Mouse (Mus musculus): ENCODE measurements around the gene Zdhhc19. TPM values are rescaled to one million over a fixed set of nuclear protein-coding genes. Genes with fewer than 3 reads are reported as not detected.

Gene Zdhhc19
- polyA plus RNA-seq, 1 experiment: not detected

DNA sequence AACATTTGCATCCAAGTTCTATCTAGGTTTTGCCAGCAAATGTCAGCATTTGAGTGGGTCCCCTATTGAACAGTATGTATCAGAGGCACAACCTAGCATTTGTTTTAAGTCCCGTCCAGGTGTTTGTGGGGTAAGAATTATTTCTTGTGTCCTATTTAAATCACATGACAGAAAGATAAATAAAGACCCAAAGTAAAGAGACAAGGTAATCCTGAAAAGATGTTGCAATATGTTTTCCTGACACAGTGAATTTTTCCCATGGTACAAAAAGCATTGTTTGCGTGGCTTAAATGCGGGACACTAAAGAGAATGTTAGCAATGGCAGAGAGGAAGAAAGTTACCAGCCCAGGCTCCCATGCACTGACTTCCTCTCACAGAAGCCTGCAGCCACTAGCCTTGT lies 74.0 kb downstream of the Zdhhc19 start:
- no peak for TF ChIP-seq MAX (IDR thresholded peaks at IDR 0.05)
- H3K4me3 ChIP-seq (ENCODE audit: insufficient read depth, poor library complexity, severe bottlenecking): no peak overlapping the region
- no peaks in the 10 kb centered on the region for H3K36me3 ChIP-seq (ENCODE audit: control insufficient read depth, insufficient read depth)
- no peak overlapping the region for H3ac ChIP-seq (ENCODE audit: control insufficient read depth, insufficient read length, low read depth)
- no peaks in the 10 kb centered on the region for H3K79me2 ChIP-seq (ENCODE audit: control insufficient read depth, insufficient read depth)
- H3K79me3 ChIP-seq (ENCODE audit: low read depth): no peaks in the 10 kb centered on the region
- H3K27me3 ChIP-seq (ENCODE audit: control insufficient read depth, insufficient read depth, insufficient read length): no peaks in the 10 kb centered on the region

- no peaks in the 10 kb centered on the region for H3K27me3 ChIP-seq (ENCODE audit: control insufficient read depth, insufficient read depth, insufficient read length)
- no peak for TF ChIP-seq MAX (IDR thresholded peaks at IDR 0.05)
- TF ChIP-seq MYOG (IDR thresholded peaks at IDR 0.05; ENCODE audit: control insufficient read depth, extremely low read depth, insufficient read length): no peak
- TF ChIP-seq CTCF (IDR thresholded peaks at IDR 0.05; ENCODE audit: control insufficient read depth, insufficient read depth, insufficient read length): no peak
- TF ChIP-seq USF1 (IDR thresholded peaks at IDR 0.05; ENCODE audit: low read depth): no peak
- no peak for TF ChIP-seq MYOD1 (IDR thresholded peaks at IDR 0.05; ENCODE audit: control insufficient read depth, insufficient read length, low read depth)
- no peak for TF ChIP-seq CEBPB (IDR thresholded peaks at IDR 0.05; ENCODE audit: low read depth)
- no peak for TF ChIP-seq FOSL1 (IDR thresholded peaks at IDR 0.05; ENCODE audit: insufficient read depth, low read length, poor library complexity, severe bottlenecking)
- no peaks in the 10 kb centered on the region for H3K36me3 ChIP-seq (ENCODE audit: control insufficient read depth, insufficient read depth)
These were observed 76.5 kb downstream of the Zdhhc19 start for GRCm38 (mm10) chr16:32572528-32572927.

GRCm38 (mm10) chr16:32586482-32586881 lies 90.4 kb downstream of the Zdhhc19 start:
- no peak for TF ChIP-seq FOSL1 (IDR thresholded peaks at IDR 0.05; ENCODE audit: insufficient read depth, low read length, poor library complexity, severe bottlenecking)
- TF ChIP-seq MAX (IDR thresholded peaks at IDR 0.05): no peak
- no peak for TF ChIP-seq USF1 (IDR thresholded peaks at IDR 0.05; ENCODE audit: low read depth)
- TF ChIP-seq MYOD1 (IDR thresholded peaks at IDR 0.05; ENCODE audit: control insufficient read depth, insufficient read length, low read depth): no peak
- no peak for TF ChIP-seq CEBPB (IDR thresholded peaks at IDR 0.05; ENCODE audit: low read depth)
- no peak for TF ChIP-seq CTCF (IDR thresholded peaks at IDR 0.05; ENCODE audit: control insufficient read depth, insufficient read depth, insufficient read length)
- no peak for TF ChIP-seq MYOG (IDR thresholded peaks at IDR 0.05; ENCODE audit: control insufficient read depth, extremely low read depth, insufficient read length)

More at GRCm38 (mm10) chr16:32572528-32572927, 76.5 kb downstream of the Zdhhc19 start:
- H3K4me3 ChIP-seq (ENCODE audit: insufficient read depth, poor library complexity, severe bottlenecking): no peak overlapping the region
- H3K79me2 ChIP-seq (ENCODE audit: control insufficient read depth, insufficient read depth): no peaks in the 10 kb centered on the region
- H3ac ChIP-seq (ENCODE audit: control insufficient read depth, insufficient read length, low read depth): no peak overlapping the region
- no peaks in the 10 kb centered on the region for H3K79me3 ChIP-seq (ENCODE audit: low read depth)

DNA sequence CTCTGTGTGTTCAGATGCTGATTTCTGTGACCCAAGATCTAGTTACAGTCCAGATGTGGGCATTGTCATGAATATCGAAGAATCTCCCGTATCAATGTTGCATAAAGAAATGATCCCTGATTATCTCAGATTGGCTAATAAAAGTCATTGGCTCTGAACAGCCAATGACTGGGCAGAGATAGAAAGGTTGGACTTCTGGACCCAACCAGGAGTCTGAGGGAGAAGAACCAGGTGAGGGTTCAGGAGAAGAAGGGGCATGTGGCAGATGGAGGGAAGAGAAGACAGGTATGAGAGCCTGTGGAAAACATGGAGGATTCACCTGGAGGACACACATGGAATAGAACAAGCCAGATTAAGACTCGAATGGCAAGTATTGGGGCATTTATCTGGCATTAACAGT lies 92.5 kb downstream of the Zdhhc19 start:
- H3K27me3 ChIP-seq (ENCODE audit: control insufficient read depth, insufficient read depth, insufficient read length): peaks cover 28% of the 10 kb centered on the region
- no peak for TF ChIP-seq FOSL1 (IDR thresholded peaks at IDR 0.05; ENCODE audit: insufficient read depth, low read length, poor library complexity, severe bottlenecking)
- TF ChIP-seq CEBPB (IDR thresholded peaks at IDR 0.05; ENCODE audit: low read depth): no peak
- no peak for TF ChIP-seq MYOD1 (IDR thresholded peaks at IDR 0.05; ENCODE audit: control insufficient read depth, insufficient read length, low read depth)
- TF ChIP-seq USF1 (IDR thresholded peaks at IDR 0.05; ENCODE audit: low read depth): no peak
- TF ChIP-seq MYOG (IDR thresholded peaks at IDR 0.05; ENCODE audit: control insufficient read depth, extremely low read depth, insufficient read length): no peak
- TF ChIP-seq CTCF (IDR thresholded peaks at IDR 0.05; ENCODE audit: control insufficient read depth, insufficient read depth, insufficient read length): no peak
- TF ChIP-seq MAX (IDR thresholded peaks at IDR 0.05): no peak
- no peak overlapping the region for H3K4me3 ChIP-seq (ENCODE audit: insufficient read depth, poor library complexity, severe bottlenecking)
- H3K79me3 ChIP-seq (ENCODE audit: low read depth): no peaks in the 10 kb centered on the region
- no peaks in the 10 kb centered on the region for H3K36me3 ChIP-seq (ENCODE audit: control insufficient read depth, insufficient read depth)
- no peak overlapping the region for H3ac ChIP-seq (ENCODE audit: control insufficient read depth, insufficient read length, low read depth)
- no peaks in the 10 kb centered on the region for H3K79me2 ChIP-seq (ENCODE audit: control insufficient read depth, insufficient read depth)

More at GRCm38 (mm10) chr16:32586482-32586881, 90.4 kb downstream of the Zdhhc19 start:
- Histone ChIP-seq H3K4me3 (ENCODE audit: insufficient read depth, poor library complexity, severe bottlenecking) (no peak overlapping the region), H3K79me2 (ENCODE audit: control insufficient read depth, insufficient read depth) (no peaks in the 10 kb centered on the region), H3K79me3 (ENCODE audit: low read depth) (no peaks in the 10 kb centered on the region), H3K36me3 (ENCODE audit: control insufficient read depth, insufficient read depth) (no peaks in the 10 kb centered on the region), H3ac (ENCODE audit: control insufficient read depth, insufficient read length, low read depth) (no peak overlapping the region), H3K27me3 (ENCODE audit: control insufficient read depth, insufficient read depth, insufficient read length) (peaks cover 15% of the 10 kb centered on the region)

- H3K4me3 ChIP-seq (ENCODE audit: insufficient read depth, poor library complexity, severe bottlenecking): no peak overlapping the region
- no peak for TF ChIP-seq MYOG (IDR thresholded peaks at IDR 0.05; ENCODE audit: control insufficient read depth, extremely low read depth, insufficient read length)
- no peak for TF ChIP-seq FOSL1 (IDR thresholded peaks at IDR 0.05; ENCODE audit: insufficient read depth, low read length, poor library complexity, severe bottlenecking)
- TF ChIP-seq MYOD1 (IDR thresholded peaks at IDR 0.05; ENCODE audit: control insufficient read depth, insufficient read length, low read depth): no peak
- no peak for TF ChIP-seq CEBPB (IDR thresholded peaks at IDR 0.05; ENCODE audit: low read depth)
- TF ChIP-seq MAX (IDR thresholded peaks at IDR 0.05): no peak
- TF ChIP-seq CTCF (IDR thresholded peaks at IDR 0.05; ENCODE audit: control insufficient read depth, insufficient read depth, insufficient read length): no peak
- TF ChIP-seq USF1 (IDR thresholded peaks at IDR 0.05; ENCODE audit: low read depth): no peak
- no peaks in the 10 kb centered on the region for H3K79me2 ChIP-seq (ENCODE audit: control insufficient read depth, insufficient read depth)
- no peak overlapping the region for H3ac ChIP-seq (ENCODE audit: control insufficient read depth, insufficient read length, low read depth)
- no peaks in the 10 kb centered on the region for H3K36me3 ChIP-seq (ENCODE audit: control insufficient read depth, insufficient read depth)
- H3K27me3 ChIP-seq (ENCODE audit: control insufficient read depth, insufficient read depth, insufficient read length): peaks cover 28% of the 10 kb centered on the region
- no peaks in the 10 kb centered on the region for H3K79me3 ChIP-seq (ENCODE audit: low read depth)
These were observed 95.5 kb downstream of the Zdhhc19 start for GRCm38 (mm10) chr16:32591521-32591920.

- no peak overlapping the region for H3K4me3 ChIP-seq (ENCODE audit: insufficient read depth, poor library complexity, severe bottlenecking)
- H3K27me3 ChIP-seq (ENCODE audit: control insufficient read depth, insufficient read depth, insufficient read length): peaks cover 28% of the 10 kb centered on the region
- H3K79me2 ChIP-seq (ENCODE audit: control insufficient read depth, insufficient read depth): no peaks in the 10 kb centered on the region
- TF ChIP-seq MYOD1 (IDR thresholded peaks at IDR 0.05; ENCODE audit: control insufficient read depth, insufficient read length, low read depth) (no peak), CEBPB (IDR thresholded peaks at IDR 0.05; ENCODE audit: low read depth) (no peak), FOSL1 (IDR thresholded peaks at IDR 0.05; ENCODE audit: insufficient read depth, low read length, poor library complexity, severe bottlenecking) (no peak), MAX (IDR thresholded peaks at IDR 0.05) (no peak), MYOG (IDR thresholded peaks at IDR 0.05; ENCODE audit: control insufficient read depth, extremely low read depth, insufficient read length) (no peak), CTCF (IDR thresholded peaks at IDR 0.05; ENCODE audit: control insufficient read depth, insufficient read depth, insufficient read length) (no peak), USF1 (IDR thresholded peaks at IDR 0.05; ENCODE audit: low read depth) (no peak)
- H3K79me3 ChIP-seq (ENCODE audit: low read depth): no peaks in the 10 kb centered on the region
- H3K36me3 ChIP-seq (ENCODE audit: control insufficient read depth, insufficient read depth): no peaks in the 10 kb centered on the region
- no peak overlapping the region for H3ac ChIP-seq (ENCODE audit: control insufficient read depth, insufficient read length, low read depth)
These were observed 97.3 kb downstream of the Zdhhc19 start for GRCm38 (mm10) chr16:32593283-32593805.
